Mouse (Mus musculus): Measurements from ENCODE around the gene Dock9. TPM values are rescaled to one million over a fixed set of nuclear protein-coding genes. Genes with fewer than 3 reads are reported as not detected.

Dock9 gene
- polyA plus RNA-seq, 1 experiment from 2014 or later: 6.4 TPM

GRCm38 (mm10) chr14:121553785-121554184, 243.9 kb downstream of the Dock9 start:
- no peak overlapping the region for H3K4me2 ChIP-seq (replicated peaks; ENCODE audit: low read depth)
- no peak overlapping the region for H3K27ac ChIP-seq (replicated peaks)
- H3K9ac ChIP-seq (ENCODE audit: low read length): no peak overlapping the region
- DNase-seq (ENCODE audit: low spot score) (no peak), ATAC-seq (ENCODE audit: low FRiP score, low TSS enrichment) (no peak)
- no peak overlapping the region for H3K4me3 ChIP-seq (ENCODE audit: low read depth, low read length)
- H3K9me3 ChIP-seq (ENCODE audit: control insufficient read depth, low read length): no peaks in the 10 kb centered on the region
- H3K27me3 ChIP-seq (ENCODE audit: control insufficient read depth, insufficient read depth, low read length): no peaks in the 10 kb centered on the region
- H3K4me1 ChIP-seq (replicated peaks; ENCODE audit: control insufficient read depth, insufficient read depth): no peaks in the 10 kb centered on the region
- peaks cover 8% of the 10 kb centered on the region; the same call in 1 of the 2 replicates for H3K36me3 ChIP-seq (ENCODE audit: control insufficient read depth, insufficient read depth, low read length)
- TF ChIP-seq EP300 (optimal IDR thresholded peaks at IDR 0.05): no peak
- no peak for TF ChIP-seq CTCF (IDR thresholded peaks at IDR 0.05; ENCODE audit: low read depth)

- Histone ChIP-seq H3K27me3 (ENCODE audit: control insufficient read depth, insufficient read depth, low read length) (no peaks in the 10 kb centered on the region), H3K4me3 (ENCODE audit: low read depth, low read length) (no peak overlapping the region), H3K4me2 (replicated peaks; ENCODE audit: low read depth) (no peak overlapping the region), H3K9me3 (ENCODE audit: control insufficient read depth, low read length) (no peaks in the 10 kb centered on the region), H3K9ac (ENCODE audit: low read length) (no peak overlapping the region), H3K27ac (replicated peaks) (no peak overlapping the region), H3K4me1 (replicated peaks; ENCODE audit: control insufficient read depth, insufficient read depth) (no peaks in the 10 kb centered on the region), H3K36me3 (ENCODE audit: control insufficient read depth, insufficient read depth, low read length) (0 out of 2 replicates have a peak, but pooled peaks cover 3% of the 10 kb centered on the region)
- 80% methylated on average over 5 of the region's 5 CpGs for WGBS
- TF ChIP-seq EP300 (optimal IDR thresholded peaks at IDR 0.05) (no peak), CTCF (IDR thresholded peaks at IDR 0.05; ENCODE audit: low read depth) (no peak)
- no peak for DNase-seq (ENCODE audit: low spot score)
- no peak for ATAC-seq (ENCODE audit: low FRiP score, low TSS enrichment)
Measured at GRCm38 (mm10) chr14:121552586-121552985, 245.1 kb downstream of the Dock9 start.

GRCm38 (mm10) chr14:121549834-121550233, 247.8 kb downstream of the Dock9 start:
- ATAC-seq (ENCODE audit: low FRiP score, low TSS enrichment) (no peak), DNase-seq (ENCODE audit: low spot score) (no peak)
- H3K27ac ChIP-seq (replicated peaks): no peak overlapping the region
- H3K9ac ChIP-seq (ENCODE audit: low read length): no peak overlapping the region
- H3K4me1 ChIP-seq (replicated peaks; ENCODE audit: control insufficient read depth, insufficient read depth): no peaks in the 10 kb centered on the region
- TF ChIP-seq EP300 (optimal IDR thresholded peaks at IDR 0.05) (no peak), CTCF (IDR thresholded peaks at IDR 0.05; ENCODE audit: low read depth) (no peak)
- H3K9me3 ChIP-seq (ENCODE audit: control insufficient read depth, low read length): no peaks in the 10 kb centered on the region
- H3K27me3 ChIP-seq (ENCODE audit: control insufficient read depth, insufficient read depth, low read length): no peaks in the 10 kb centered on the region
- no peak overlapping the region for H3K4me3 ChIP-seq (ENCODE audit: low read depth, low read length)
- 71% methylated on average over 6 of the region's 6 CpGs for WGBS
- H3K36me3 ChIP-seq (ENCODE audit: control insufficient read depth, insufficient read depth, low read length): peaks cover 3% of the 10 kb centered on the region; the same call in 1 of the 2 replicates
- no peak overlapping the region for H3K4me2 ChIP-seq (replicated peaks; ENCODE audit: low read depth)

GRCm38 (mm10) chr14:121547745-121548144, 249.9 kb downstream of the Dock9 start:
- Histone ChIP-seq H3K4me2 (replicated peaks; ENCODE audit: low read depth) (no peak overlapping the region), H3K27me3 (ENCODE audit: control insufficient read depth, insufficient read depth, low read length) (no peaks in the 10 kb centered on the region), H3K9ac (ENCODE audit: low read length) (no peak overlapping the region), H3K4me3 (ENCODE audit: low read depth, low read length) (no peak overlapping the region), H3K9me3 (ENCODE audit: control insufficient read depth, low read length) (no peaks in the 10 kb centered on the region), H3K4me1 (replicated peaks; ENCODE audit: control insufficient read depth, insufficient read depth) (no peaks in the 10 kb centered on the region), H3K36me3 (ENCODE audit: control insufficient read depth, insufficient read depth, low read length) (peaks cover 1% of the 10 kb centered on the region; the same call in 1 of the 2 replicates), H3K27ac (replicated peaks) (no peak overlapping the region)
- 44% methylated on average over 7 of the region's 7 CpGs for WGBS
- ATAC-seq (ENCODE audit: low FRiP score, low TSS enrichment) (no peak), DNase-seq (ENCODE audit: low spot score) (no peak)
- TF ChIP-seq EP300 (optimal IDR thresholded peaks at IDR 0.05) (no peak), CTCF (IDR thresholded peaks at IDR 0.05; ENCODE audit: low read depth) (no peak)

- Histone ChIP-seq H3K27me3 (ENCODE audit: control insufficient read depth, insufficient read depth, low read length) (no peaks in the 10 kb centered on the region), H3K4me2 (replicated peaks; ENCODE audit: low read depth) (no peak overlapping the region), H3K36me3 (ENCODE audit: control insufficient read depth, insufficient read depth, low read length) (no peaks in the 10 kb centered on the region; the same call in 1 of the 2 replicates), H3K9ac (ENCODE audit: low read length) (no peak overlapping the region), H3K27ac (replicated peaks) (no peak overlapping the region), H3K9me3 (ENCODE audit: control insufficient read depth, low read length) (no peaks in the 10 kb centered on the region), H3K4me1 (replicated peaks; ENCODE audit: control insufficient read depth, insufficient read depth) (no peaks in the 10 kb centered on the region), H3K4me3 (ENCODE audit: low read depth, low read length) (no peak overlapping the region)
- TF ChIP-seq EP300 (optimal IDR thresholded peaks at IDR 0.05): no peak
- TF ChIP-seq CTCF (IDR thresholded peaks at IDR 0.05; ENCODE audit: low read depth): no peak
- ATAC-seq (ENCODE audit: low FRiP score, low TSS enrichment) (no peak), DNase-seq (ENCODE audit: low spot score) (no peak)
- 78% methylated on average over 5 of the region's 5 CpGs for WGBS
Measured at GRCm38 (mm10) chr14:121546621-121547020, 251.0 kb downstream of the Dock9 start.

GRCm38 (mm10) chr14:121545551-121546331, 251.9 kb downstream of the Dock9 start:
- Histone ChIP-seq H3K4me3 (ENCODE audit: low read depth, low read length) (no peak overlapping the region), H3K36me3 (ENCODE audit: control insufficient read depth, insufficient read depth, low read length) (no peaks in the 10 kb centered on the region; the same call in 1 of the 2 replicates), H3K9ac (ENCODE audit: low read length) (no peak overlapping the region), H3K27me3 (ENCODE audit: control insufficient read depth, insufficient read depth, low read length) (no peaks in the 10 kb centered on the region), H3K27ac (replicated peaks) (no peak overlapping the region), H3K9me3 (ENCODE audit: control insufficient read depth, low read length) (no peaks in the 10 kb centered on the region), H3K4me2 (replicated peaks; ENCODE audit: low read depth) (no peak overlapping the region), H3K4me1 (replicated peaks; ENCODE audit: control insufficient read depth, insufficient read depth) (no peaks in the 10 kb centered on the region)
- ATAC-seq (ENCODE audit: low FRiP score, low TSS enrichment) (no peak; the same call in 1 of the 2 replicates), DNase-seq (ENCODE audit: low spot score) (no peak)
- TF ChIP-seq EP300 (optimal IDR thresholded peaks at IDR 0.05): no peak
- TF ChIP-seq CTCF (IDR thresholded peaks at IDR 0.05; ENCODE audit: low read depth): no peak
- 86% methylated on average over 14 of the region's 14 CpGs for WGBS

Measured in stomach, postnatal 0 days (tissue).